Mouse (Mus musculus) brain, embryonic 14.5 days (tissue): ENCODE data around the gene Eml1.

ENCODE experiments used
- CTCF ChIP-seq: fragments of 200-500 bp; IDR thresholded peaks from 2 replicates; pipeline ENCODE4 v1.5.1; 2012; ENCODE audit warnings: inconsistent platforms, mild to moderate bottlenecking, moderate library complexity, borderline replicate concordance; ENCODE audit not compliant: insufficient read depth, insufficient read length; ENCODE audit errors: extremely low read depth
- POLR2A ChIP-seq: fragments of 200-500 bp; IDR thresholded peaks from 2 replicates; pipeline ENCODE4 v1.6.1; 2012; ENCODE audit warnings: mild to moderate bottlenecking, inconsistent platforms, borderline replicate concordance; ENCODE audit not compliant: poor library complexity, insufficient read depth, insufficient read length, severe bottlenecking; ENCODE audit errors: extremely low read depth

DNA sequence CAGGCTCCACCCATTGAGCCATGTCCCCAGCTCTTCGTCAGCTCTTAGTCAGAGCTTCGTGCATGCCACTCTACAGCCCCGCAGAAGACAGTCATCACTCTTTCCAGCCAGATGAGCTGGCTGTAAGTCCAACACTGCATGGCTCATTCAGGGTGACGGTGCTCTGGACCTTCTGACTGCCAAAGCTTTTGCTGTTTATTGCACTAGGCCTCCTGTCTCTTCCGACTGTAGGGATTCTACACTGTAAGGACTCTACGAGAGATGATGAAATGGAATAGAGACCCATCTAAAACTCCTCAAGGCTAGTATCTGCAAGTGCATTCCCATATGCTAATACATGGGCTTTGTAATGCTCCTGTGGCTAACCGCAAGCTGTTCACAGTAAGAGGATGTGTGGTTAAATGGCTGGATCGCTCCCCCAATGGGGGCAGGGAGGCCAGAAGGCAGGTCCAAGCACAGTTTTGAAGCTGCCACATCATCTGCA lies 82.8 kb downstream of the Eml1 start:
- TF ChIP-seq POLR2A (no peak), CTCF (no peak)
